Mouse (Mus musculus) heart, embryonic 14.5 days (tissue): Measurements from ENCODE around the gene Tmed6. TPM values are rescaled to one million over a fixed set of nuclear protein-coding genes. Genes with fewer than 3 reads are reported as not detected.

Experiments
- ATAC-seq: fragments of 200-750 bp; cut with Nextera tagmentation; 2 replicates; pipeline ENCODE4 v1.8.0; 2017; ENCODE audit warnings: low read depth, moderate TSS enrichment; ENCODE audit not compliant: insufficient number of reproducible peaks, insufficient read depth, low FRiP score
- H3K27ac ChIP-seq, 2 experiments: fragments of 200-500 bp in 1 of 2; fragments of 300-500 bp in 1 of 2; sonication (generic) in 1 of 2; replicated peaks in 1 of 2; 2 replicates each; pipeline ENCODE4 v1.5.1; 2012 to 2014; ENCODE audit warnings: low read depth in 2 of 2, low read length in 2 of 2, control low read depth in 1 of 2, mild to moderate bottlenecking in 1 of 2, mixed read lengths in 1 of 2; ENCODE audit not compliant: control insufficient read depth in 1 of 2, insufficient read depth in 1 of 2
- H3K27me3 ChIP-seq: fragments of 300-500 bp; sonication (generic); 2 replicates; pipeline ENCODE4 v1.6.1; 2014; ENCODE audit warnings: mild to moderate bottlenecking, low read length, control low read depth; ENCODE audit not compliant: control insufficient read depth, insufficient read depth
- H3K36me3 ChIP-seq: fragments of 300-500 bp; sonication (generic); 2 replicates; pipeline ENCODE4 v1.6.1; 2014; ENCODE audit warnings: mild to moderate bottlenecking, control low read depth, low read length, mixed read lengths; ENCODE audit not compliant: control insufficient read depth, insufficient read depth
- H3K4me1 ChIP-seq, 2 experiments: fragments of 200-500 bp in 1 of 2; fragments of 300-500 bp in 1 of 2; sonication (generic) in 1 of 2; 2 replicates each; pipeline ENCODE4 v1.6.1; 2012 to 2014; ENCODE audit warnings: low read length in 2 of 2, control low read depth in 1 of 2, mixed read lengths in 1 of 2; ENCODE audit not compliant: control insufficient read depth in 2 of 2, insufficient read depth in 2 of 2
- H3K4me2 ChIP-seq: fragments of 300-500 bp; sonication (generic); 2 replicates; pipeline ENCODE4 v1.6.1; 2014; ENCODE audit warnings: mild to moderate bottlenecking, low read length
- H3K4me3 ChIP-seq, 2 experiments: fragments of 200-500 bp in 1 of 2; fragments of 300-500 bp in 1 of 2; sonication (generic) in 1 of 2; 2 replicates each; pipeline ENCODE4 v1.5.1; 2012 to 2014; ENCODE audit warnings: low read length in 2 of 2, mild to moderate bottlenecking in 2 of 2, control low read depth in 1 of 2, low read depth in 1 of 2, moderate library complexity in 1 of 2; ENCODE audit not compliant: control insufficient read depth in 1 of 2, insufficient read depth in 1 of 2
- H3K9ac ChIP-seq: fragments of 300-500 bp; sonication (generic); 2 replicates; pipeline ENCODE4 v1.6.1; 2014; ENCODE audit warnings: mild to moderate bottlenecking, low read length
- H3K9me3 ChIP-seq: fragments of 300-500 bp; sonication (generic); 2 replicates; pipeline ENCODE4 v1.6.1; 2016; ENCODE audit warnings: low read length, control low read depth; ENCODE audit not compliant: control insufficient read depth
- WGBS: fragments of 180-500 bp; shearing (Covaris S2); extraction: QIAGEN DNeasy Blood & Tissue Kit; methylation state at CpG from one replicate; pipeline ENCODE4 v1.1.7; 2014; 5-methylcytosine and 5-hydroxymethylcytosine counted together
- microRNA-seq: library from miRNA; unstranded; fragments of <30 nt; microRNA quantifications from one replicate; pipeline ENCODE4, GENCODE M21; 2016
- polyA plus RNA-seq: library from polyadenylated mRNA; unstranded; fragments of >200 nt; fragmentation: Nextera tagmentation; extraction: Ambion mirVana; gene quantifications from 2 replicates; pipeline ENCODE4 v1.2.1, GENCODE M21; 2014

Gene Tmed6
- polyA plus RNA-seq, 1 experiment from 2014 or later, result not detected

DNA sequence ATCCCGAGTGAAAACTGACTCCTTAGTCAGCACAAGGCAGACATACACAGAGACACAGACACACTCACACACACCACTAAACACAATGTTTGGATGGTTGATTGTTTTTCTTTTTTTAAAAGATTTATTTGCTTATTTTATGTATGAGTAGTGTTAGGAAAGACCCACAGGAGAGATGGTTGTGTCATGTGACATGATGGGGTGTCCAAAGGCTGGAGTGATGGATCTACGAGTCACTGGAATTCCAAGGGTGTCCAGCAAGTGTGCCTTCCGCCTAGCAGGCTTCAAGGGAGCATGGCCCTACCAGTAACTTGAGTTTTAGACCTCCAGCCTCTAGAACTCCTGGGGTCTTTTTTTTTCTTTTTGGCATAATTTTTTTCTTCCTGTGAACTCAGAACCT is 36.1 kb downstream of the Tmed6 start:
- peaks cover 4 to 17% of the 10 kb centered on the region in 2 experiments for H3K4me1 ChIP-seq
- H3K4me3 ChIP-seq, result no peak overlapping the region
- H3K9ac ChIP-seq, result no peak overlapping the region
- no peak overlapping the region for H3K27ac ChIP-seq
- 0 out of 2 replicates have a peak, but pooled peaks cover 4% of the 10 kb centered on the region for H3K36me3 ChIP-seq
- no peak overlapping the region for H3K4me2 ChIP-seq
- H3K27me3 ChIP-seq, result no peaks in the 10 kb centered on the region
- 72% methylated on average over 3 of the region's 3 CpGs for WGBS
- no peak for ATAC-seq
- no peaks in the 10 kb centered on the region for H3K9me3 ChIP-seq

DNA sequence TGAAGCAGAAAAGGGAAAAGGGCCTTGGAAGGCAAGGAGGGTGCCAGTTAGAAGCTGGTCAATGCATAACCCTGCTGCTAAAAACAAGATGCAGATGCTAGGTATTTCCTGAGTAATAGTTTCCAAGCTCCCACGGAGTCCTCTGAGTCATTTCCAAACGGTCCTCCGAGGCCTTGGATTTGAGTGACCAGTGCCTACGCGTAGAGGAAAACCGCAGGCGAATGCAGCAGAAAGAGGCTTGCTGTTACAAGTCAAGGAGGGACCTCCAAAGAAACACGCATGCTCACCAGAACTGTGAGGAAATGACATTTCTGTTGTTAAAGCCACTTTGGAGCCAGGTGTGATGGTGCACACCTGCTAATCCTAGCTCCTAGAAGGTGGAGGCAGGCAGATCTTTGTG is 42.0 kb downstream of the Tmed6 start:
- no peaks in the 10 kb centered on the region for H3K9me3 ChIP-seq
- H3K4me1 ChIP-seq, result no peaks in the 10 kb centered on the region
- H3K4me2 ChIP-seq, result no peak overlapping the region
- no peak overlapping the region for H3K4me3 ChIP-seq
- no peak overlapping the region for H3K27ac ChIP-seq
- no peaks in the 10 kb centered on the region for H3K27me3 ChIP-seq
- H3K36me3 ChIP-seq, result no peaks in the 10 kb centered on the region
- ATAC-seq, result no peak
- no peak overlapping the region for H3K9ac ChIP-seq
- WGBS, result 85% methylated on average over 8 of the region's 8 CpGs

- no peaks in the 10 kb centered on the region for H3K9me3 ChIP-seq
- H3K4me2 ChIP-seq, result no peak overlapping the region
- H3K27ac ChIP-seq, result no peak overlapping the region
- no peak overlapping the region for H3K9ac ChIP-seq
- no peak for ATAC-seq
- H3K27me3 ChIP-seq, result no peaks in the 10 kb centered on the region
- 76% methylated on average over 1 of the region's 1 CpGs for WGBS
- H3K36me3 ChIP-seq, result peaks cover 36% of the 10 kb centered on the region
- H3K4me1 ChIP-seq, result no peaks in the 10 kb centered on the region
- no peak overlapping the region for H3K4me3 ChIP-seq
Measured at GRCm38 (mm10) chr8:107014915-107015314, 50.5 kb downstream of the Tmed6 start.

DNA sequence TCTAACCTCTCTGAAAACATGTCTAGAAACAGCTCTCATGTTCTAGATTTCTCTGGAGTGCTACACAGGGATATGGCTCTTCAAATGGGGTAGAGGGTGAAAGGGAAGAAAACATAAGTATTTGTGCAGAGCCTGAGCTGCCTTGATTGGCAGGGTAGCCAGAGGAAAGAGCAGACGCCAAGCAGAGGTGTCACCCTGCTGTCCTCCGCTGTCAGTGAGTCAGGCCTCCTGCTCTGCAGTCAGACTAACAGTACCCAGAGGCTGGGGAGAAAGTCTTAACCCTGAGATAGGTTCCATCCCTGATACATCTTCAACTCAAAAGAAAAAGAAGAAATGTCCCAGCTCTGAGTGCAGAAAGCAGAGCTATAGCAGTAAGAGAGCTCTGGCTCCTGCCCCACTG is 52.8 kb downstream of the Tmed6 start:
- no peaks in the 10 kb centered on the region for H3K27me3 ChIP-seq
- peaks cover 56% of the 10 kb centered on the region for H3K36me3 ChIP-seq
- H3K9me3 ChIP-seq, result no peaks in the 10 kb centered on the region
- H3K4me2 ChIP-seq, result no peak overlapping the region
- H3K27ac ChIP-seq, result no peak overlapping the region
- no peaks in the 10 kb centered on the region for H3K4me1 ChIP-seq
- H3K4me3 ChIP-seq, result no peak overlapping the region
- ATAC-seq, result no peak
- H3K9ac ChIP-seq, result no peak overlapping the region
- WGBS, result 73% methylated on average over 2 of the region's 2 CpGs

Small RNA genes within 50 kb of the gene (microRNA-seq; reads per million reads assigned to microRNA genes)
- gene Mir7075, result 1.1 reads per million

Other genes with a start within 250 kb of the Tmed6 start
- 0.09 and 0.16 TPM in 2 replicates for gene Has3, start 195.4 kb downstream of the Tmed6 start, polyA plus RNA-seq
- gene Utp4, start 172.0 kb downstream of the Tmed6 start, polyA plus RNA-seq, result 39.6 and 40.2 TPM in 2 replicates
- gene Sntb2, start 129.9 kb downstream of the Tmed6 start, polyA plus RNA-seq, result 15.0 and 15.4 TPM in 2 replicates
- gene Vps4a, start 34.4 kb downstream of the Tmed6 start, polyA plus RNA-seq, result 53.6 and 55.9 TPM in 2 replicates
- gene Pdf, start 17.0 kb downstream of the Tmed6 start, polyA plus RNA-seq, result 46.1 and 47.4 TPM in 2 replicates
- gene Cog8, start 9.0 kb downstream of the Tmed6 start, polyA plus RNA-seq, result 26.5 and 27.1 TPM in 2 replicates
- 49.1 and 54.4 TPM in 2 replicates for gene Nip7, start 8.8 kb downstream of the Tmed6 start, polyA plus RNA-seq
- 8.3 and 9.8 TPM in 2 replicates for gene Terf2, start 30.9 kb upstream of the Tmed6 start, polyA plus RNA-seq
- gene Cyb5b, start 85.0 kb upstream of the Tmed6 start, polyA plus RNA-seq, result 65.6 and 71.9 TPM in 2 replicates
- 14.9 and 15.6 TPM in 2 replicates for gene Nfat5, start 227.8 kb upstream of the Tmed6 start, polyA plus RNA-seq